Mouse (Mus musculus) embryonic facial prominence, embryonic 11.5 days (tissue): ENCODE data around the gene Trim33. TPM values are rescaled to one million over a fixed set of nuclear protein-coding genes. Genes with fewer than 3 reads are reported as not detected.
A peak's percentile ranks its signal among the peaks of the same experiment; 100 is the strongest.

Experiments
- ATAC-seq: fragments of 200-750 bp; cut with Nextera tagmentation; replicated peaks from 2 replicates; pipeline ENCODE4 v1.8.0; 2017; ENCODE audit warnings: low read depth; ENCODE audit not compliant: insufficient number of reproducible peaks, low FRiP score, low TSS enrichment
- DNase-seq: peaks from one replicate; pipeline ENCODE4 v3.0.0-alpha.2; 2015; ENCODE audit warnings: low spot score
- H3K27ac ChIP-seq: fragments of 300-500 bp; sonication (generic); replicated peaks from 2 replicates; pipeline ENCODE4 v1.5.1; 2014; ENCODE audit warnings: mild to moderate bottlenecking, low read depth, low read length, control low read depth
- H3K27me3 ChIP-seq: fragments of 300-500 bp; sonication (generic); 2 replicates; pipeline ENCODE4 v1.6.1; 2014; ENCODE audit warnings: mild to moderate bottlenecking, low read length, moderate library complexity, mixed read lengths; ENCODE audit not compliant: control insufficient read depth, insufficient read depth
- H3K36me3 ChIP-seq: fragments of 300-500 bp; sonication (generic); replicated peaks from 2 replicates; pipeline ENCODE4 v1.6.1; 2014; ENCODE audit warnings: low read depth, mild to moderate bottlenecking, low read length, moderate library complexity, mixed read lengths; ENCODE audit not compliant: control insufficient read depth, insufficient read depth
- H3K4me1 ChIP-seq: fragments of 300-500 bp; sonication (generic); 2 replicates; pipeline ENCODE4 v1.6.1; 2014; ENCODE audit warnings: low read length, mixed read lengths; ENCODE audit not compliant: control insufficient read depth, insufficient read depth
- H3K4me2 ChIP-seq: fragments of 300-500 bp; sonication (generic); 2 replicates; pipeline ENCODE4 v1.6.1; 2014; ENCODE audit warnings: low read depth, mild to moderate bottlenecking, control low read depth, low read length, moderate library complexity
- H3K4me3 ChIP-seq: fragments of 300-500 bp; sonication (generic); 2 replicates; pipeline ENCODE4 v1.5.1; 2014; ENCODE audit warnings: low read depth, low read length, control low read depth
- H3K9ac ChIP-seq: fragments of 300-500 bp; sonication (generic); replicated peaks from 2 replicates; pipeline ENCODE4 v1.6.1; 2014; ENCODE audit warnings: mild to moderate bottlenecking, control low read depth, low read length
- H3K9me3 ChIP-seq: fragments of 300-500 bp; sonication (generic); replicated peaks from 2 replicates; pipeline ENCODE4 v1.6.1; 2016; ENCODE audit warnings: mild to moderate bottlenecking, low read length, inconsistent platforms, mixed read lengths; ENCODE audit not compliant: control insufficient read depth
- WGBS: fragments of 180-500 bp; shearing (Covaris S2); extraction: QIAGEN DNeasy Blood & Tissue Kit; methylation state at CpG from one replicate; pipeline ENCODE4 v1.1.7; 2014; 5-methylcytosine and 5-hydroxymethylcytosine counted together
- polyA plus RNA-seq: library from polyadenylated mRNA; unstranded; fragments of >200 nt; fragmentation: Nextera tagmentation; extraction: Ambion mirVana; gene quantifications from 2 replicates; pipeline ENCODE4 v1.2.1, GENCODE M21; 2014

The Trim33 gene
- polyA plus RNA-seq, 1 experiment from 2014 or later: 25.2 TPM

- ATAC-seq: peak; percentile 61
- DNase-seq: peak; percentile 97
- Histone ChIP-seq H3K27me3 (no peaks in the 10 kb centered on the region), H3K4me2 (no peak overlapping the region), H3K4me1 (no peaks in the 10 kb centered on the region), H3K4me3 (no peak overlapping the region), H3K9ac (no peak overlapping the region), H3K36me3 (no peaks in the 10 kb centered on the region), H3K9me3 (no peaks in the 10 kb centered on the region), H3K27ac (no peak overlapping the region)
- 19% methylated on average over 17 of the region's 17 CpGs for WGBS
Measured at GRCm38 (mm10) chr3:103382872-103383567, 103.9 kb downstream of the Trim33 start.

- DNase-seq: no peak
- Histone ChIP-seq H3K9me3 (no peaks in the 10 kb centered on the region), H3K27me3 (no peaks in the 10 kb centered on the region), H3K36me3 (no peaks in the 10 kb centered on the region), H3K9ac (no peak overlapping the region), H3K27ac (no peak overlapping the region), H3K4me1 (no peaks in the 10 kb centered on the region), H3K4me3 (no peak overlapping the region), H3K4me2 (no peak overlapping the region)
- WGBS: 88% methylated on average over 7 of the region's 7 CpGs
- no peak for ATAC-seq
Measured at GRCm38 (mm10) chr3:103384486-103384885, 105.4 kb downstream of the Trim33 start.

GRCm38 (mm10) chr3:103384949-103385348, 105.9 kb downstream of the Trim33 start:
- H3K27ac ChIP-seq: no peak overlapping the region
- no peaks in the 10 kb centered on the region for H3K36me3 ChIP-seq
- H3K9me3 ChIP-seq: no peaks in the 10 kb centered on the region
- no peak overlapping the region for H3K9ac ChIP-seq
- ATAC-seq (no peak), DNase-seq (no peak)
- no peaks in the 10 kb centered on the region for H3K27me3 ChIP-seq
- 83% methylated on average over 5 of the region's 5 CpGs for WGBS
- no peak overlapping the region for H3K4me2 ChIP-seq
- H3K4me3 ChIP-seq: no peak overlapping the region
- H3K4me1 ChIP-seq: no peaks in the 10 kb centered on the region

GRCm38 (mm10) chr3:103385383-103386291, 106.5 kb downstream of the Trim33 start:
- no peak overlapping the region for H3K4me2 ChIP-seq
- no peaks in the 10 kb centered on the region for H3K36me3 ChIP-seq
- H3K4me1 ChIP-seq: no peaks in the 10 kb centered on the region
- H3K27ac ChIP-seq: no peak overlapping the region
- ATAC-seq (peak; percentile 44; the same call in 1 of the 2 replicates), DNase-seq (no peak)
- H3K9me3 ChIP-seq: no peaks in the 10 kb centered on the region
- no peak overlapping the region for H3K9ac ChIP-seq
- H3K27me3 ChIP-seq: no peaks in the 10 kb centered on the region
- no peak overlapping the region for H3K4me3 ChIP-seq
- WGBS: 84% methylated on average over 5 of the region's 5 CpGs

- Histone ChIP-seq H3K36me3 (no peaks in the 10 kb centered on the region), H3K4me1 (no peaks in the 10 kb centered on the region), H3K4me2 (no peak overlapping the region), H3K27me3 (no peaks in the 10 kb centered on the region), H3K27ac (no peak overlapping the region), H3K9me3 (no peaks in the 10 kb centered on the region), H3K9ac (no peak overlapping the region), H3K4me3 (no peak overlapping the region)
- 90% methylated on average over 16 of the region's 16 CpGs for WGBS
- ATAC-seq (no peak), DNase-seq (no peak)
Measured at GRCm38 (mm10) chr3:103386292-103387031, 107.4 kb downstream of the Trim33 start.

GRCm38 (mm10) chr3:103392613-103393258, 113.6 kb downstream of the Trim33 start:
- Histone ChIP-seq H3K9me3 (no peaks in the 10 kb centered on the region), H3K4me1 (no peaks in the 10 kb centered on the region), H3K4me3 (no peak overlapping the region), H3K27me3 (no peaks in the 10 kb centered on the region), H3K9ac (no peak overlapping the region), H3K27ac (no peak overlapping the region), H3K4me2 (no peak overlapping the region), H3K36me3 (no peaks in the 10 kb centered on the region)
- DNase-seq (peak; percentile 83), ATAC-seq (peak; percentile 76)
- 2% methylated on average over 3 of the region's 3 CpGs for WGBS

GRCm38 (mm10) chr3:103393283-103394060, 114.4 kb downstream of the Trim33 start:
- no peak overlapping the region for H3K9ac ChIP-seq
- no peaks in the 10 kb centered on the region for H3K4me1 ChIP-seq
- no peaks in the 10 kb centered on the region for H3K9me3 ChIP-seq
- DNase-seq: no peak
- no peak overlapping the region for H3K27ac ChIP-seq
- 71% methylated on average over 14 of the region's 14 CpGs for WGBS
- no peaks in the 10 kb centered on the region for H3K27me3 ChIP-seq
- H3K4me3 ChIP-seq: no peak overlapping the region
- no peaks in the 10 kb centered on the region for H3K36me3 ChIP-seq
- no peak overlapping the region for H3K4me2 ChIP-seq
- peak; percentile 57; the same call in 1 of the 2 replicates for ATAC-seq
